Mouse (Mus musculus) embryo, embryonic 9.5 days (tissue): ENCODE measurements around the gene Oprm1.
"Not testable (repeated sequence)": the region's sequence is repeated elsewhere in the genome, so short reads cannot be mapped to it uniquely, and the experiment has no call there.

Experiments
- DNase-seq: peaks from one replicate; pipeline ENCODE4 v3.0.0-alpha.2; 2017; ENCODE audit errors: extremely low spot score

The Oprm1 gene

DNA sequence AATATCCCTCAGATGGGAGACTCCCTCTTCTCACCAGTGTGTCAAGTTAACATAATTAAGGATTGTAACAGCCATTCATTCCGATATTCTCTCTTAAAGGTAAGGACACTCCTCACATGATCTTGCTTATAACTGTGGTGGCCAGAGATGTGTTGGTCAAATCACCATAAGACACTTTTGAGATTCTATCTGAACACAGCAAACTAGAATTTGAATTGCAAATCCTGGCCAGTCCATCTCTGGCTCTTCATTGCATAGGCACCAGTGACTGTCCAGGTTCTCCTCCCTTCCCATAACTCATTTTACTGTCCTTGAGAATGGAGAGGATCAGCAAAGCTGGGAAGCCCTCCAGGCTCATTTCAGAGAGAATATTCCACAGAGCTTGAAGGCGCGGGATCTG lies at the start of gene Oprm1:
Gene Oprm1, plus strand, starts transcription at position 301 of the 400 bp plus-strand sequence.
- no peak for DNase-seq

DNA sequence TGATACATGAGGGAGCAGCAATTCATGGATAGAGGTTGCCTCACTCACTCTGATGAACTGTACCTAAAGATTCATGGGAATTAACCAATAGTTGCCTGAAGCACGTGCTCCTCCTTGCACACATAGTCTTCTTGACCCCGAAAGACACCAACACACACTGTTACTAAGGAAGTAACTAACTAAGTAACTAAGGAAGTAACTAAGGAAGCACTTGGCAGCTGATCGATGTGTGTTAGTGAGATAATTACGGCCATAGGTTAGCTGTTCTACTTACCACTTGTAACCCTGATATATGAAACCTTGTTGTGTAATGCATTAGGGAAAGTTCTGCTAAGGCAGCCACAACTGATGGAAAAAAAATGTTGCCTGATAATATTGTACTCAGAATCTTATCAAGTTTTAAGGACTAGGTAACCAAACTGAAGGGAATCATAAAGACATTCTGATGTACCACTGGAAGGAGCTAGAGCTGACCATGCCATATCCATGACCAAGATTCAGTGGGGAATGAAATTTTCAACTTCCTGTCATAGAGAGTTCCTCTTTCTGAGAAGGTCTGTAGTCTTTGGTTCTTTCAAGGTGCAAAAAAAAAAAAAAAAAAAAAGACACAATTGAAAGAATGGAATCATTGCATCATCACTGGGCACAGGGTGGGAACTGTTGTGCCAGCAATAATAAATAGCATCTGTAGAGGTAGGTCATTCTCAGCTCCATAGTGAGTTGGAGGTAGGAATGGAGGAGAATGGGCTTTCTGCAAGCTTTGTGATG lies 40.9 kb upstream of the Oprm1 start:
- DNase-seq: no peak

DNA sequence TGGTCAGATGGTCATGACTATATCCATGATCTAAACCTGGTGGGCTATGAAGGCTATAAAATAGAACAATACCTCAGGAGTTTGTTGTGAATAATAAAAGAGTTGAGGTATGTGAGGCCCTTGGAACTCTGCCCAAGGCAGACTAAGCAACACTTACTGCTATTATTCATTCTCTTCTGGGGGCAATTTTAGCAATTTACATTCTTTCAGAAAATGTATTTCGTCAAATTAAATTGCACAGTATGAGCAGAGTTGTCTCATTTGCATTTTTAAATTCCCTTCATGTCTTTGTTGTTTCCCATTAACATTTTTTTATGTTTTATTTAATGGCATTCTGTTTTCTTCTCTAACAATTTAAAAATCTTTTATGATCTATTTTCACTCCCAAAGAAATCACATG lies 34.5 kb upstream of the Oprm1 start:
- DNase-seq: no peak

DNA sequence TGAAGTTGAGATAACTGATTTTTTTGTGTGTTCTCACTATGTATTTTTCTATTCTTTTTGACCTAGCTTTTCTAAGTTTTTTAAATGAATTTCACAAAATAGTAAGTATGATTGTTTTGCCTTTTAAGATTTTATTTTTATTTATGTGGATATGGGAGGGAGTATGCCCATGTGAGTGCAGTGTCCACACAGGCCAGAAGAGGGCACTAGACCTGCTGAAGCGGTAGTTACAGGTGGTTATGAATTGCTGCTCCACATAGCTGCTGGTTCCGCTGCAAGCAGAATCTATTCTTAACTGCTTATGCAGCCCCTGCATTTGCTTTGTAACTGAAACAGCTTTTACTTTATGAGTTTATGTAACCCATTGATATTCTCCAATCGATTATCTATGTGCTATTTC lies 29.8 kb upstream of the Oprm1 start:
- DNase-seq: no peak

DNA sequence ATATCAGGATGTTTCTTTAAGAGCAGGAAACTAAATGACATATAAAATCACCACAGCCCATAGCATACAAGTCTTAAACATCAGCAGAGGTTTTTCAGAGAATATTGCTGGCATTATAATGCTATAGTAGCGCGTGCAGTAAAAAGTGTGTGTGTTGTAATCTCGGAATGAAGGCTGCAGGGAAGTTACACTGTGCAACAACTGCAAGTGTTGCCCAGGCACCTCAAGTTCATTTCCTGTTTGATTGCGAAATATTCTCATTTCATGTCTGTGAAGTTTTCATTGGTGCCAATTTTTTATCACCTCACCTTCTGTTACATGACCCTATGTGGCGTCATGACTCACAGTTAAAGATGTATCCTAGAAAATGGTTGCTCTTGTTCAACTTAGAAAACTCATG lies 4.9 kb upstream of the Oprm1 start:
- no peak for DNase-seq

DNA sequence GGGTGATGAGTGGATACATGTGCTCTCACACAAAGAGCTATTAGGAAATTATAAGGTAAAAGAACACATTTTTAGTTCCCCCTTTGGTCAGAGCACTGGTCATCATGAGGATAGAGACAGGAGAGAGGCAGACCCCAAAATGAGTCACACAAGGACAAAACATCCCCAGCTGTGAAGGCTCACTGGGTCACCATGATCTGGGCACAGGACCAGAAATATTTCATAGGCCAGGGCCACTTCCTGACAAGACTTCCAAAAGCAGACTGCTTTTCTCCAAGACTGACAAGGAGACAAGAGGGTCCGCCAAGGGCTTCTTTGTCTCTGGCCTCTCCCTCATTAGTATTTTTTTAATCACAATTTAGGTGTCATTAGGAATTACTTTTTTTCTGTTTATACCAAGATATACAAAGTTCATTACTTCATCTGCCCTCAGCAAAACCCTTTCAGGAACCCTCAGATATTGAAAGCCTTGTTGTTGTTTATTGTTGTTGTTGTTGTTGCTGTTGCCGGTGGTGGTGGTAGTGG lies 3.0 kb downstream of the Oprm1 start, which contains the start of gene Gm10945:
Gene Gm10945, minus strand, starts transcription at position 475 of the 525 bp plus-strand sequence.
- DNase-seq: no peak

DNA sequence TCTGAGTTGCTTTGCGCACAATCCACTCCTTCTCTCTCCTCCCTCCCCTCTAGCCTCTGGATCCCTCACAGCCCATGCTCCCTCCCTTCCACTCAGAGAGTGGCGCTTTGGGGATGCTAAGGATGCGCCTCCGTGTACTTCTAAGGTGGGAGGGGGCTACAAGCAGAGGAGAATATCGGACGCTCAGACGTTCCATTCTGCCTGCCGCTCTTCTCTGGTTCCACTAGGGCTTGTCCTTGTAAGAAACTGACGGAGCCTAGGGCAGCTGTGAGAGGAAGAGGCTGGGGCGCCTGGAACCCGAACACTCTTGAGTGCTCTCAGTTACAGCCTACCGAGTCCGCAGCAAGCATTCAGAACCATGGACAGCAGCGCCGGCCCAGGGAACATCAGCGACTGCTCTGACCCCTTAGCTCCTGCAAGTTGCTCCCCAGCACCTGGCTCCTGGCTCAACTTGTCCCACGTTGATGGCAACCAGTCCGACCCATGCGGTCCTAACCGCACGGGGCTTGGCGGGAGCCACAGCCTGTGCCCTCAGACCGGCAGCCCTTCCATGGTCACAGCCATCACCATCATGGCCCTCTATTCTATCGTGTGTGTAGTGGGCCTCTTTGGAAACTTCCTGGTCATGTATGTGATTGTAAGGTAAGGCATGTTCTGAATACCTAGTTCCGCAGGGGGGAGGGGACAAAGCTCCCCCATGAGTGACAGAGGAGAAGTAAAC lies 30.4 kb downstream of the Oprm1 start:
- peak; percentile 78 for DNase-seq

DNA sequence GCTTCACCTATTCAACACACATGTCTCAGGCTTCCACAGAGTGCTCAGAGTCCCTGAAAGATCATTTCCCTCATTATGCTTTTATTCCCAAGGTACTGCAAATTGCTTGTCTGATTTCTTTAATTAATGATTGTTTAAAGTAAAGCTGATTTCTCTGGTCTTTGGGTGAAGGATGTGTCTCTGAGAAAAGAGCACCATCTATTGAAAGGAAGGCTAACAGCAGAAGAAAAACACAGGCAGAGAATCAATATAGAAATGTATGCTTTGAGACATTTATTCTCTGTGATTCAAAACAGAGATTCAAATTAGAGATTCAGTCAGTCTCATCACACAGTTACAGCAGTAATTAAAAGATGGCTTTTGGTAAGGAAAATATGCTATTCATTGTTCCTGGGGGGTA lies 31.9 kb downstream of the Oprm1 start:
- no peak for DNase-seq

DNA sequence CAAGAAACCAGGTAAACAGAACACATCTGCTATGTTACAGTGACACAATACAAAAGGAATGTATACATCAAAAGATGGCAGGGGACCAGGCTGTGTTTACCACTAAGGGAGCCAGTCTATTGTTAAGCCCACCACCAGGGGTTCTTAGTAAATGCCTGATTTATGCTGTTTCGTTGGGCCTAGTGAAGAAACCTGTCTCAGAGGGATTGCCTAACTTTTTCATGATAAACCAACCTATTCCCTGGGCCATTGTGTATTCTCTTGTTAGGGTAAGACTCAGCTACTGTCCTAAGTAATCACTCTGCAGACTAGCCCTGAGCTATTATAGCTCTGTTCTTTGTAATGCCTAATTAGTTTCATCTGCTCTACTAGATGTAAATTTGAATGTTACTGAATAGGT lies 62.3 kb downstream of the Oprm1 start:
- DNase-seq: no peak

DNA sequence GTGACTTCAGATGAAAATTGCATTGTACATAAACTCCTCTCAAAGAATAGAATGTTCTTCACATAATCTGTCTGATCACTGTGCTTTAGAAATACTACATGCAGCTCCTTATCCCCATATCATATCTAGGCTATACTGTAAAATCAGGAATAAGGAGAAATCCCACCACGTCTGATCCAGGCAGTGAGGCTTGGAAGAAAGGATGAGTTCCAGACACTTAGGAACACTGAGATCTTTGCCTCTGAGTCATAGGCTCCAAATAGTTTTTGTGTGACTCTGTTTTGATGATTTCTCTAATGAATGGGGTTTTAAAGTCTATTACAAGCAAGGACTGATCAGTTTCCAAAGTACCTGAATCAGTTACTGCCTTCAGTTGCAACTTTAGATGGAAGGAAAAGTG lies 83.9 kb downstream of the Oprm1 start:
- DNase-seq: no peak

DNA sequence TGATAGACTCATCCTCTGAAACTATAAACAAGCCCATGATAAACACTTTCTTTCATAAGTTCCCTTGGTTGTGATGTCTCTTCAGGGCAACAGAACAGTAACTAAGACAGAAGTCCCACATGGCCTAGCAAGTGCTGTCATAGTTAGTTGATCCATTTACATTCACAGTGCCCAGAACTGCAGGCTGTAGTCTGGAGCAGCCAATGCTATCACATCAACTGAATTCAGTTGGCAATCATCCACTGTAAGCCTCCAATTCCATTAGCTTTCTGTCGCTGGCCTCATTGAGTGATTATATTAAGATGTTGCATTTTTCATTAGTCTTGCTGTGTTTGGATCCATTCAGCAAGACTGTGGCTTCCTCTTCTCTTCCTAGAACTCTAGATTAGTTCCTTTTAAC lies 88.0 kb downstream of the Oprm1 start:
- DNase-seq: no peak

DNA sequence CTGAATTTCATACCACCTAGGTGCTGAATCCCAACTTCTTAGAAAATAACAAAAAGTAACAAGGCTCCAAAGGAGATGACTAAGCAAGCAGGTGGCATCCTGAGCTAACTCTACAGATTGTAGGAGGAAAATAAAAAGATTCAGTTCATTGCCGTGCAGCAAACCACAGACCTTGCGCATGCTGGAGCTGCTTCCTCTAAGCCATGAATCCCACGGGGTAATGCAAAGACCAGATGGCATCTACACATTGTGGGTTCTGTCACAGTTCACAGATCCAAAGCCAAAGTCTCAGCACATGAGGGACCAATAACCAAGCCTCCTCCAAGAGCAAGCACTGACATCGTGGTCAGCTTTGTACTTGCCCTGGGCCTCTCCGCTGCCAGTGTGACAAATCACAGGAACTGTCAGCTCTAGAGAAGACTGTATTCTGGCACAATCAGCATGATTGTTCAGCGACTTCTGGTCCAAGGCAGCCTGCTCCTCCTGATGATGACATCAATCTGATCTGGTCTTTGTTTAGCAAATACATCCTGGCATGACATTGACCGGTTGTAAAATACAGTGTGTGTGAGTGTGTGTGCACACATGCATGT lies 90.0 kb downstream of the Oprm1 start:
- DNase-seq: peak; percentile 1

DNA sequence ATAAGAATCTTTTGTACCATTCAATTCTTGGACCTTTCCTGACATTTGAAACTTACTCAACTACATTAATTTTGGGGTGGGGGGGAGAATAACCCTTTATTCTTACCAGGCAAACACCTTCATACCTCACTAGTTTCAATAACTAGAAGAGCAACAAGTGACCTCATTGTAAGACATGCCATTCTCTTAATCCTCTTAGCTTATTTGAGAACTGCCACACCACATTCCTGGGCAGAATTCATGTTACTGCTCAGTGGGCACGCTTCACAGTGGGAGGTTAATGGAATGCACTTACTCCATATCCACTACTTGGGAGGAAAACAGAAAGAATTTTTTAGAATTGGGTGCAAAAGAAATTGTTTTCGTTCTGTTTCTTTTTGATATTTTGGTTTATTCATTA lies 90.5 kb downstream of the Oprm1 start:
- no peak for DNase-seq

DNA sequence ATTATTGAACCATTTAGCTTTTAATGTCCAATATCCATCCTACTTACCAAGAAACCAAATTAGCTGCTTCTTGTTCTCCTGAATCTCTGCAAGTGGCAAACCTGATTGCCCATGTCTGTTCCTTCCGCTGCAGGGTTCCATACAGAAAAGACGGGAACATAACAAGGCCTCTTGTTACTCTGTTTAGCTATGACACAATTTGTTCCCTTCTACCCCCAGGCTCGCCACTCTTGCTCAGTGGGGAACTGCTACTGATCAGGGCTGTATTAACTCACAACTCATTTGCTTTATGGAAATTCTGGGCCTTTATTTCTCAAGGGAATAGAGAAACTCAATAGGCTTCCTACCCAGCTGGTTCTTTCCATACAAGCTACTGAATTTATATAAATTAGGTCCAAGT lies 97.5 kb downstream of the Oprm1 start:
- no peak for DNase-seq

DNA sequence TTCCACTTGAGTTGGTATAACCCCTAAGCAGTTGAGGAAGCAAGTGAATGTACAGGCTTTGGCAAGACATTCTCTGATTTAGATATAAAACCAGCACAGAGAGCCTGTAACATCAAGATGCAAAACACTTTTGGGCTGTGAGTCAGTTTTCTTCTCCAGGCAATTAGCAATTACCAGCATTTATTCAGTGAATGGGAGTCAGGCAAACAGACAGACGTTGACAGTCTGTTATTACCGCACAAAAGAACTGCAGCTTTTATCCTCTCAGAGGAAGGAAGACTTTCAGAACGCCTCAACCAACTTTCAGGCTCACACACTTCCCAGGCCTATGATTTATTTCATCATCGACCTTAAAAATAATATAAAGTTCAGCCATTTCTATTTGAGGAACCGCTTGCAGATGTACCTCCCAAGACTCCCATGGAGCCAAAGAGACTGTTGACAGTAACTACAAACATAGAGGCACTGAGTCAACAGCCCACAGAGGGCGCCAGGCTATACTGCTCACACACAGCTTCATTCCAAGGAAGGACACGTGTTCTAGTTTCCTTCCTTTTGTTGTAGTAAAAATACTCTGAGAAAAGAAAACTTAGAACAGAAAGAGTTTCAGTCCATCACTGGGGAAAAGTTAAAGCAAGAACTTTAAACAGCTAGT lies 113.2 kb downstream of the Oprm1 start:
- no peak for DNase-seq

DNA sequence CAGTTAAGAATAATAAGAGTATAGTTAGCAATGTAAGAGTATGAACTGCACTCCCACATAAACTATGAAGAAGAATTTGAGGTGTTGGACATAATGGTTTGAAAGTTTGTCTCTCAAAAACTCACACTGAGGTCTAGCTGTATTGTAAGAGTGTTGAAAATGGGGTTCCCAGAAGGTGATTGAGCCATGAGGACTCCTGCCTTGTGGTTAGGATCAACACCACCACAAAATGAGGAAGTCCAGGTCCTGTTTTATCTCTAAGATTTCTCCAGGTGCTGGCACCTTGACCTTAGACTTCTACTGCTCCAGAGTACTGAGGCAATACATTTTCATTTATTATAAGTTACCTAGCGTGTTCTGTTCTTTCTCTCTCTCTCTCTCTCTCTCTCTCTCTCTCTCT lies 115.6 kb downstream of the Oprm1 start:
- DNase-seq: no peak

DNA sequence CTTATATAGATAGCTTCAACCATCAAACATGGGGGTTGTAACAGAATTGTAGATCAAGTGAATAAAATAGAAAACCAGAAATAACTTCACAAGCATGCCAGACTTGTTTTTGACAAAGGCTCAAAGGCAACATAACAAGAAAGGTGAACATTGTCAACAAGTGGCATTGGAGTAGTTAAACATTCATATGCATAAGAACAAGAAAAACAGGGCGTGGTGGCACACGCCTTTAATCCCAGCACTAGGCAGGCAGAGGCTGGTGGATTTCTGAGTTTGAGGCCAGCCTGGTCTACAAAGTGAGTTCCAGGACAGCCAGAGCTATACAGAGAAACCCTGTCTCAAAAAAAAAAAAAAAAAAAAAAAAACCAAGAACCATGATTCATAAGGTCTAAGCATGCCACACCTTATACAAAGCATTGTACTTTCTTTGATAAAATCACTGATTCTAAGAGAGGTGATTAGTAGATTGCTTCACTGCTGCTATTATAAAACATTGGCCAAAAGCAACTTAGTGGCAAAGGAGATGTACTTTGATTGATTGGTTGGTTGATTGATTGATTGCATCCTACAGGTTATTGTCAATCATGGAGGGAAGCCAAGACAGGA lies 120.1 kb downstream of the Oprm1 start:
- no peak for DNase-seq

DNA sequence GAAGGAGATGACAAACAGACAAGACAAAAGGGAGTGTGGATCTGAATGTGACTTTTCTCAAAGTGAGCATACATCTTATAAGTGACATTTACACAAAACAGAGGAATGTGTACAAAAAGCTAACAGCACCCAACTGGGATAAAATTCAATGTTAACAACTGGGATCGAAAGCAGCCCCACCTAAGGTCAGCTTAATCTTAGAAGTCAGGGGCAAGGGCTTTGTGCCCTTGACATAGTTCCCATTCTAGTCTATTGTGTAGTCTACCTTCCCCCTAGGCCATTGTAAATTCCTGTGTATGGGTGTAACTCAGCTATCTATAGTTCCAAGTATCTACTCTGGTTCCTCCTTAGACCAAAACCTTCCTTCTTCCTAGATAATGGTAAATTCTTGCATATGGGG lies 123.7 kb downstream of the Oprm1 start:
- not testable (repeated sequence) for DNase-seq

DNA sequence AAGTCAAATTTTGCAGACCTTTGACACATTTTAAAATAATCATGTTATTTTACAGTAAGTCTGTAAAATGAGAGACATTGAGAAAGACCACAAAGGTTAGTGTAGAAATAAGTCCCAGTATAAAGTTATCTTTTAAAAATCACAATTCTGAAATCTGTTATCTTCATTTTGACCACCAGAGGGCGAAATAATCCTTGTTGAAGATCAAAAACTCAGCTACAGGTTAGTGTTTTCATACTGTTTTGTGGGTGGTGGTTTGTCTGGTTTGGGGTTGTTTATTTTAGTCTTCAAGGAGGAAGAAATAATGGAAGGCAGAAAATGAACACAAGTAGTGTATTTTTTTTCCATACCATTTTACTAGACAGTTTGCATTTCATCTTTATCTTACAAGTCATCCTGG lies 127.2 kb downstream of the Oprm1 start:
- peak; percentile 14 for DNase-seq

DNA sequence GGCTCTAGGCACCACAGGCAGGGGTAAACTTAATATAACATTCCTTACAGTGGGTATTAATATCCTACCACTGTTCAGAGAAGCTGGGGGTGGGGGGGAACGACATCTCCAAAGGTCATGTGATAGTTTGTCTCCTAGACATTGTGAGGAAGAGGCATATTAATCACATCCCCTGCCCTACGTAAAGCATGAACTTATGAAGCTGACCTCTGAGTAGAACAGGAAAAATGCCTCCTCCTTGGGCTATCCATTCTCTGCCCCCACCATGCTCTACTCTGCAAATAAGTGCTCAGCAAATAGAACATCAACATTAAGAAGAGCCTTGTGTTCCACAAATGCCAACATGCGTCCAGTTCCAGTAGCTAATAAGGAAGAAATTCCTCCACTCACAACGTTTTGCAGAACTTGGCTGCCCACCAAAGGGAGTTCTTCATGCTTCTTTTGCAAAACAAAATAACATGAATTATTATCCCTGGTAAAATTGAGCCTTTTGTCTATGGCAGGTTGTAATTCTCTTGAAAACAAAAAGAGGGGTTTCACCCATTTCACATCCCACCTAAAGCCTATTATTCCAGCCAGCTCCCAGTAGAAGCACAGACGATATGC lies 131.4 kb downstream of the Oprm1 start:
- no peak for DNase-seq

DNA sequence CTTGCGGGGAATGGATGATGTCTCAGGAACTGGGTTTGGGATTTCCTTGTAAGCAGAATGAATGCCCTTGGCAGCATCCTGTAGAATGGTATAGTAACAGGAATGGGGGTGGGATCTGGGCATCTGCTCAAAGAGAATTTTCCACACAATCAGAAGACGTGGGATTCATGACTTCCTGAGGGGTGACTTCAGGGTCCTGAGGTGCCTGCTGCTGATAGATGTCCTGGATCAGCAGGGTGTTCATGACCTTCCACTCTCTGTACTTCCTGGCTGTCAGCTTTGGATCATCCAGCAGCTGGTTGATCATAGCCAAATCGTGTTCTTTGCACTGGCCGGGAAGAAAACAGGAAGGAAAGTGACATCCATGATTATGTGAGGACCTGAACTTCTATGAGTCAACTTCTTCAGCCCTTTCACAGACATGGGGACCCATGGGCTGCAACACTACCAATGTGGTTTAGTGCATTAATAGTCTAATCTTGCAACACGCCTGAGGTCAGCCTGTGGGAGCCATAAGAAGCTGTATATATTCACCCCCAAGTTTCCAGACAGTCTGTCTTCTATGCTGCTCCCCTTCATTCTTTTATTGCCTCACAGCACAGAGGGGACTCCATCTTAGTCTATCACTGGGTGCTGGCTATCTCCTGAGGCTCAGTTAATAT lies 132.2 kb downstream of the Oprm1 start:
- DNase-seq: no peak
